Mouse (Mus musculus) gastrocnemius, adult 8-10 months (tissue): ENCODE measurements around the gene Galnt16. TPM values are rescaled to one million over a fixed set of nuclear protein-coding genes. Genes with fewer than 3 reads are reported as not detected.

ENCODE experiments used
- DNase-seq, 2 experiments: peaks; one replicate each; pipeline ENCODE4 v3.0.0; 2022; ENCODE audit warnings: low spot score in 2 of 2
- total RNA-seq, 4 experiments: library from RNA; stranded (reverse); gene quantifications; 2 replicates each; pipeline ENCODE4 v1.2.4; 2022

The Galnt16 gene
- total RNA-seq, 4 experiments from 2014 or later, result 1.6 to 2.4 (median 1.8) TPM

GRCm38 (mm10) chr12:80595968-80596367 is 77.9 kb downstream of the Galnt16 start:
- DNase-seq, result no peak

- DNase-seq, result no peak
Observed at GRCm38 (mm10) chr12:80598236-80598635, 80.2 kb downstream of the Galnt16 start.

- DNase-seq, result peak; percentile 31 to 45
Observed at GRCm38 (mm10) chr12:80598756-80599155, 80.7 kb downstream of the Galnt16 start.

GRCm38 (mm10) chr12:80601597-80602269 is 83.7 kb downstream of the Galnt16 start:
- DNase-seq, result no peak

GRCm38 (mm10) chr12:80602432-80602831 is 84.4 kb downstream of the Galnt16 start:
- DNase-seq, result no peak

GRCm38 (mm10) chr12:80603566-80603965 is 85.5 kb downstream of the Galnt16 start:
- DNase-seq, result no peak

- DNase-seq, result no peak
Observed at GRCm38 (mm10) chr12:80604218-80604617, 86.1 kb downstream of the Galnt16 start.

GRCm38 (mm10) chr12:80608576-80608975 is 90.5 kb downstream of the Galnt16 start:
- no peak for DNase-seq

GRCm38 (mm10) chr12:80609928-80610327 is 91.9 kb downstream of the Galnt16 start:
- no peak for DNase-seq

GRCm38 (mm10) chr12:80612113-80612791 is 94.2 kb downstream of the Galnt16 start:
- no peak for DNase-seq

- DNase-seq, result no peak
Observed at GRCm38 (mm10) chr12:80615371-80616257, 97.5 kb downstream of the Galnt16 start.

GRCm38 (mm10) chr12:80620501-80620900 is 102.4 kb downstream of the Galnt16 start:
- no peak for DNase-seq

- DNase-seq, result no peak
Observed at GRCm38 (mm10) chr12:80631790-80632189, 113.7 kb downstream of the Galnt16 start.

GRCm38 (mm10) chr12:80642725-80643692 is 124.9 kb downstream of the Galnt16 start:
- peak in 1 of 2 experiments; percentile 24 for DNase-seq

GRCm38 (mm10) chr12:80643693-80644505 is 125.8 kb downstream of the Galnt16 start, which contains the start of the genes Slc39a9 and Erh:
Gene Slc39a9 (plus strand): TSS chr12:80643883.
Gene Erh (minus strand): TSS chr12:80644341.
- DNase-seq, result peak; percentile 87 to 90

GRCm38 (mm10) chr12:80644506-80644868 is 126.4 kb downstream of the Galnt16 start:
- DNase-seq, result no peak

- no peak for DNase-seq
Observed at GRCm38 (mm10) chr12:80646377-80646776, 128.3 kb downstream of the Galnt16 start.

GRCm38 (mm10) chr12:80653951-80654658 is 136.0 kb downstream of the Galnt16 start:
- DNase-seq, result peak in 1 of 2 experiments; percentile 5

- DNase-seq, result no peak
Observed at GRCm38 (mm10) chr12:80654659-80655025, 136.6 kb downstream of the Galnt16 start.
